Mouse (Mus musculus) monocyte, adult 5-6 weeks (primary cell): ENCODE measurements around the gene Rorc. TPM values are rescaled to one million over a fixed set of nuclear protein-coding genes. Genes with fewer than 3 reads are reported as not detected.
A peak's percentile ranks its signal among the peaks of the same experiment; 100 is the strongest.

Experiments used
- ATAC-seq: fragments of 153-309, 156-312 bp; replicated peaks from 2 replicates; pipeline ENCODE4 v1.8.0; 2017; ENCODE audit warnings: mild to moderate bottlenecking; ENCODE audit not compliant: low TSS enrichment, insufficient number of reproducible peaks, severe bottlenecking, poor library complexity, low FRiP score
- total RNA-seq: library from RNA; stranded (forward); fragments of 200-1000, 200-491, 200-594 nt; gene quantifications from 3 replicates; pipeline ENCODE4 v1.2.3, GENCODE M21; 2017

Gene Rorc
- total RNA-seq, 1 experiment from 2014 or later, result 0.38 TPM

DNA sequence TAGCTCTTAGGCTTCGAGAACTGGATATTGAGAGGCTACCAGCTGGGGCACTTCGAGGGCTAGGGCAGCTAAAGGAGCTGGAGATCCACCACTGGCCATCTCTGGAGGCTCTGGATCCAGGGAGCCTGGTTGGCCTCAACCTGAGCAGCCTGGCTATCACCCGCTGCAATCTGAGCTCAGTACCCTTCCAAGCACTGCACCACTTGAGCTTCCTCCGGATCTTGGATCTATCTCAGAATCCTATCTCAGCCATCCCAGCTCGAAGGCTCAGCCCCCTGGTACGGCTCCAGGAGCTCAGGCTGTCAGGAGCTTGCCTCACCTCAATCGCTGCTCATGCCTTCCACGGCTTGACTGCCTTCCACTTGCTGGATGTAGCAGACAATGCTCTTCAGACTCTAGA lies 29.9 kb downstream of the Rorc start:
- ATAC-seq, result no peak

DNA sequence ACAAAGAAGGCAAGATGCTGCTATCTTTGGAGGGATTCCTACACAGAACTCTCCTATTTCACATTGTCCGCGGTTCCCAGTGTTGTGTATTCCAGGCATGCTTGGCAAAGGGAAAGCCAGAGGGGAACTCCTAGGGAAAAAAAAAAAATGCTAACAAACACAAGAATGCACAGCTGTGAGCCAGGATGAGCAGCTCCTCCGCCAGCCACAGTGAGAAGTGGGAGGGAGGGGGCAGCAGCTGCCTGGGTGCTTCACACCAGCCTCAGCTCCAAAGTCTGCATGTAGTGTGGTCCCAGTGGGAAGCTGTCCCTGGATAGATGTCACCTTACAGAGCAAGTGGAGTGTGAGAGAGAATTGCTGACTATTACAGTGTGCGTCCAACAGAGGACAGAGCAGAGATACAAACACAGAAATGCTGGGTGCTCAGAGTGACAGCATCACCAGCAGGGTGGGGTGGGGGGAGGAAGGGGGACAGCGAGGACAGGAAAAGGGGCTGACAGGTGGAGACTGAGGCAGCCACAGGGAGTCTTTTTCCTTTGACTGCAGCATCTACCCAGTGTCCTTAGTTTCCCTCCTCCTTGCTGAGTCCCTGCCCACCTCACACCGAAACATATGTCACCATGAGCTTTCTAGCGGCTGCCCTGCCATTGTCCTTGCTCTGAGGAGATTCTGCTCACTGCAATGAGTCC lies 31.9 kb downstream of the Rorc start:
- no peak for ATAC-seq

DNA sequence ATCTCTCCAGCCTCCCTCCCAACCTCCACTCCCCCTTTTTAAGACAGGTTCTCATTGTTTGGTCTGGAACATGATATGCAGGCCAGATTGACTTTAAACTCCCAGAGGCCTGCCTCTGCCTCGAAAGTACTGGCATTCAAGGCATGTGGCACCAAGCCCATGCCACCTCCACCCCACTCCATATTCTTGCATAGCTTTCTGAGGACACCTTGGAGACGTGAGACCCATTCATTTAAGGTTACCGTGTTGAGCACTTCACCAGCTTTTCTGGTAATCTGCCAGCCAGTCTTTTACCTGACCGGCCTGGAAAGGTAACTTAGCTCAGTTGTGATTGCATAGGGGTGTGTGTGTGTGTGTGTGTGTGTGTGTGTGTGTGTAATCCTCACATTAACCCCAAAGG lies 33.0 kb downstream of the Rorc start:
- no peak for ATAC-seq

DNA sequence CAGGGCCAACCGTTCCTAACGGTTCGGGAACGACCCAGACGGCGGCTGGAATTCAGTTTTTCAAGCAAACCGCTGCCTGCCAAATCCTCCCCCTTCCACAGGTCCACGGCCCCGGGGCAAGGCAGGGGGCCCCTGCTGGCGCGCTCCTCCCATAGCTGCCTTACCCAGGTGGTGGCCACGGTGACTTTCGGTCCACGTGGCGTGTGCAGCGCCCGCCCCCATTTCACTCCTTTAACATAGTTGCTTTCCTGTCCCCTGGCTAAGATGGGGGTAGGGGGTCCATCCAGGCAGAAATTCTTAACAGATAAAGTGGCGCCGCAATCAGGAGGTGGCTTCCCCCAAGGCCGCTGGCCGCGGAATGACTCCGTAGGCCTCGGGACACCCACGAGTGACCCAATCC lies 39.9 kb downstream of the Rorc start:
- no peak for ATAC-seq

DNA sequence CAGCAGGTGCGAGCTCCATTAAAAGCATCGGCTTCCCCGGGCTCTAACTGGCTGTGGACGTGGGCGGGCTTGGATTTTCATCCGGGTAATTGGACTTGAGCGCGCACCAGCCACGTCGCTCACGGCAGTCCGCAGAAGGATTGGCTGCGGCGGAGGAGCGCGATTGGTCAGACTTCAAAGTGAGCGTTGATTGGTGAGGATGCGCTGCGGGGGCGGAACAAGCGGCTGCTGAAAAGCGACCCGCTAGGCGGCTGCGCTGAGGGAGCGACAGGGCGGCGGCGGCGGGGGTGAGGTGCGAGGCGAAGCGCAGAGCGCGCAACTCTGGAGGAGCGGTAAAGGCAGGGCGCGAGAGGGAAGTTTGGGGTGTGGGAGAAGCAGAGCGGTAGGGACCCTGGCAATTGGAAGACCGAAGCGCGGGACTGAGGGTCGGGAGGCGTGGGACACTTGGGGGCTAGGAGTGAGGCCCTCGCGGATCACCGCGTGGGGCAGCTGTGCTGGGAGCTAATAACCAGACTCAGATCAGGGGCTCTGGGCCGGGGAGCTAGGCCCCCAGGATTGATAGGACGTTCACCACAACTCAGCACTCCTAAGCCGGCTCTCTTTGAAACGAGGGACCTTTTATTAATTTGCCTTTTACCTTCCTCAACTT lies 40.6 kb downstream of the Rorc start, which contains the start of gene Tdrkh:
Tdrkh (plus strand) TSS at position 243 of the 649 bp plus-strand sequence.
- ATAC-seq, result peak; percentile 100

DNA sequence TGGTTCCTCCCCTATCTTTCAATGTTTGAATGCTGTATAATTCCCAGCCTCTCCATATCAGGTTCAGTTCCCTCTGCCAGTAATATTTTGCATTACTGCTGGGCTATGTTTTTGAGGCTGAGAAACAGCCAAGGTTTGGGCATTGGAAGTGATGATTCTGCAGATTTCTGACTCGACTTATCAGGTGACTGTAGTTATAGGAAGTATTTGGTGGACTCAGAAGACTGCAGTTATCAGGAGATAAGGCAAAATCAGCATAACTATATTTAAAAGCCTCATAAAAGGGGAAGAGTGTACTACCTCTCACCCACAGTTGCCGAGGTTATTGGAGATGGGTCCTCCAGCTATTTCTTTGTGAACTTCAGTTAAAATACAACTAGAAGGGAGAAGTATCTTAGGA lies 58.4 kb downstream of the Rorc start:
- no peak for ATAC-seq

DNA sequence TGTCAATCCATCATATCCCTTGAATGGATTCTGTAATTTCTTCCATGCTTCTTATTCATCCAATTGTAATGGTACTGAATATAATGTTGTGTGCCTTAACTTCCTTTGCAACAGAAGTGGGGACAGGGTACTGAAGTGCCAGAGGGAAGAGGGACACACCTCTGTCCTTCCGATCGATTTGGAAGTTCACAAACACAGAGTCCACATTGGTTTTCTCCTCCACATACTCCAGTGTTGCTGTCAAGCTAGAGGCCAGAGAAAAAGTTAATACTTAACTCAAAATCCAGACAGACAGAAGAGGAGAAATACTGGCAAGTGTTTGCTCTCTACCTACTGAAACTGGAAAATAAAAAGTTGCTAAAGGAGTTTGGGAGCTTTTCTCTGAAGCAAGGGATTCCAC lies 61.7 kb downstream of the Rorc start:
- ATAC-seq, result no peak

DNA sequence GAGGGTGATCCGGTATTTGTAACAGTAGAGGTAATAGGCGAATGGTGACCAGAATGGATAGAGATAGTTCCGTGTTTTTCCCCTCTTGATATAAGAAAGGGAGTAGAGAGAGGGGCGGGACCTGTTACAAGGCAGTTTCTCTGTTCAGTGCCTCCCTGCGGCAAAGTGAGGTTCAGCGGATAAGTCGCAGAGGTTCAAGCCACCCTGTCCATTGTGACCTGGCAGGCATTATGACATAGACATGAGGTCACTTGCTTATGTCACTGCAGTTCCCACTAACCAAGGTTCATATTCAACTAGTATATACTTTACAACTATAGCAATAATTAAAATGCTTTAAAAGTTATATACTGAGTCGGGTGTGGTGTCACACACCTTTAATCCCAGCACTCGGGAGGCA lies 63.8 kb downstream of the Rorc start:
- ATAC-seq, result no peak

DNA sequence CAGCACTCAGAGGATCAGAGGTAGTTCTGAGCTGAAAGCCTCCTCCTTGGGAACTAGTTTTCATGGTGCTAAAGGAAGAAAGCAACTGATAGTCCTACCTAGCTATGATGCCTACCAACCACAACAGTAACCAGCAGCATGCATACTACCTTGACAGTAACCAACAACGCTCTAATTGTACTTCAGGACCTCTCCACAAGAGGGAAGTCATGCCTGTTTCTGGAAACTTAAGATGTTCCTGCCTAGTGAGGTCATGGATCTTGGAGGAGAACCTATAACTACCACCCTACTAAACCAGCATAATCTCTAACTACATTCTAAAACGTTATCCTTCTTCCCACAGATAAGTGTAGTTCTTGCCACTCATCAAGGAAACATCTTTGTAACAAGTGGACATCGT lies 68.6 kb downstream of the Rorc start:
- no peak for ATAC-seq

DNA sequence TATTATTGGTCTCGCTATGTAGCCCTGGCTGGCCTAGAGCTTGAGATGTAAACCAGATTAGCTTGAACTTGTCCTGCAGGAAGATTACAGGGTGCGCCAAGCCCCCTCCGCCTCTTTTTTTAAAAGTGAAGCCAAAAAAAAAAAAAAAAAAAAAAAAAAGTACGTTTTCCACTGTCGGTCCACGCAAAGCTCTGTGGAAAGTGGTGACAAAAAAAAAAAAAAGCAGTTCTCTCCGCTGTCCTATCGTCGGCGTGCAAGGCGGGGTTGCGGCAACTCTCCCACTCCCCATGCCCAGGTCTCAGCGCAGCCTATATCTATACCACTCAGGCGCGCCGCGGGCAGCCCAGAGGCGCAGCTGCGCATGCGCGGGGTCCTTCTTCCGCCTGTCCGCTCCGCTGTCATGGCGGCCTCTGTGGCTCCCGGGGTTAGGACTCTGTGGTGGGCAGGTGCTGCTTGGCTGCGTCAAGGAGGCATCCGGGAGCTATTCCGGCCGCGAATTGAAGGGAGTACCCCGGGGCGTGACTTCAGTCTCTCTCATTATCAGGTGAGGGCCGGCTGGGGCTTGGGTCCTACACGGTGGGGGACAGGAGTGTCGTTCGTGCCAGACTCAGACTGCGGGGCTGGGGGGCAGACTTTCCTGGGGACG lies 70.5 kb downstream of the Rorc start, which contains the start of gene Mrpl9:
Mrpl9 (plus strand) TSS at position 368 of the 646 bp plus-strand sequence.
- peak; percentile 83 for ATAC-seq

DNA sequence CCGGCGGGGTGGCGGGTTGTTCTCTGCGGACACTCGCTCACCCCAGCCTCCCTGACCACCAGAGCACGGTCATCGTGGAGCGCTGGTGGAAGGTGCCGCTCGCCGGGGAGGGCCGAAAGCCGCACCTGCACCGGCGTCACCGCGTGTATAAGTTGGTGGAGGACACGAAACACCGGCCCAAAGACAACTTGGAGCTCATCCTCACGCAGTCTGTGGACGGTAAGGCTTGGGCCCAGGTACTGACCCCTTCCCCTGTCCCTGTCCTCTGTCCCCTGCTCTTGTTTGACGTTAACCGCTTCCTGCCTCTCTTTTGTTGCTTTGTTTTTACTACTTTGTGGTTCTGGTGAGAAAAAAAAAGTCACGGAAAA lies 71.0 kb downstream of the Rorc start, which contains the start of gene Oaz3:
Oaz3 (minus strand) TSS at position 319 of the 368 bp plus-strand sequence.
- 0 out of 2 replicates have a peak, but pooled peaks have one; percentile 13 for ATAC-seq

Other genes with a start within 250 kb of the Rorc start
- not detected in 3 replicates for gene Gm10696, start 194.6 kb upstream of the Rorc start, total RNA-seq
- not detected in 3 replicates for gene Gm5286, start 176.1 kb upstream of the Rorc start, total RNA-seq
- not detected in 3 replicates for gene Gm4778, start 108.8 kb upstream of the Rorc start, total RNA-seq
- gene Them4, start 62.7 kb upstream of the Rorc start, total RNA-seq, result 1.9 to 5.4 TPM (median 3.7 TPM) in 3 replicates
- gene Them5, start 30.7 kb upstream of the Rorc start, total RNA-seq, result not detected in 3 replicates
- not detected in 3 replicates for gene C2cd4d, start 10.4 kb upstream of the Rorc start, total RNA-seq
- not detected in 3 replicates for gene Lingo4, start 25.7 kb downstream of the Rorc start, total RNA-seq
- 1.2 to 4.4 TPM (median 2.8 TPM) in 3 replicates for gene Tdrkh, start 40.5 kb downstream of the Rorc start, total RNA-seq
- 54.6 to 77.8 TPM (median 70.4 TPM) in 3 replicates for gene Mrpl9, start 70.5 kb downstream of the Rorc start, total RNA-seq
- 0.43 TPM in 1 of 3 replicates, not detected in the others for gene Oaz3, start 71.1 kb downstream of the Rorc start, total RNA-seq
- gene Celf3, start 105.5 kb downstream of the Rorc start, total RNA-seq, result 0.19 TPM in 1 of 3 replicates, not detected in the others
- 1.8 to 2.2 TPM in 2 of 3 replicates, not detected in the other for gene Riiad1, start 107.5 kb downstream of the Rorc start, total RNA-seq
- gene Snx27, start 209.9 kb downstream of the Rorc start, total RNA-seq, result 28.7 to 47.9 TPM (median 47.5 TPM) in 3 replicates